Mouse (Mus musculus) thymus, adult 2 months (tissue): ENCODE data around the gene Lmna. TPM values are rescaled to one million over a fixed set of nuclear protein-coding genes. Genes with fewer than 3 reads are reported as not detected.

Experiments used
- DNase-seq: peaks from one replicate; pipeline ENCODE4 v3.0.0; 2021
- H3K27ac ChIP-seq: fragments of 200-500 bp; 2 replicates; pipeline ENCODE4 v1.5.1; 2012; ENCODE audit warnings: low read length, control low read depth; ENCODE audit not compliant: control insufficient read depth, insufficient read depth
- H3K27me3 ChIP-seq: fragments of 200-500 bp; 2 replicates; pipeline ENCODE4 v1.6.1; 2012; ENCODE audit warnings: mild to moderate bottlenecking, low read length, moderate library complexity, mixed read lengths; ENCODE audit not compliant: control insufficient read depth, insufficient read depth
- H3K36me3 ChIP-seq: fragments of 200-500 bp; 2 replicates; pipeline ENCODE4 v1.6.1; 2012; ENCODE audit warnings: mild to moderate bottlenecking, low read length, moderate library complexity; ENCODE audit not compliant: control insufficient read depth, insufficient read depth
- H3K4me1 ChIP-seq: fragments of 200-500 bp; replicated peaks from 2 replicates; pipeline ENCODE4 v1.6.1; 2012; ENCODE audit warnings: low read length; ENCODE audit not compliant: control insufficient read depth, insufficient read depth
- H3K4me3 ChIP-seq: fragments of 200-500 bp; 2 replicates; pipeline ENCODE4 v1.5.1; 2012; ENCODE audit warnings: mild to moderate bottlenecking, low read length, control low read depth, moderate library complexity; ENCODE audit not compliant: control insufficient read depth, insufficient read depth
- CTCF ChIP-seq: fragments of 200-500 bp; IDR thresholded peaks from 2 replicates; pipeline ENCODE4 v1.5.1; 2012; ENCODE audit warnings: mild to moderate bottlenecking, control low read depth, low read length, moderate library complexity, borderline replicate concordance; ENCODE audit not compliant: control insufficient read depth, poor library complexity, insufficient read depth; ENCODE audit errors: extremely low read depth
- POLR2A ChIP-seq: fragments of 200-500 bp; IDR thresholded peaks from 2 replicates; pipeline ENCODE4 v1.6.1; 2012; ENCODE audit warnings: mild to moderate bottlenecking, low read length, control low read depth, moderate library complexity; ENCODE audit not compliant: control insufficient read depth, poor library complexity, insufficient read depth; ENCODE audit errors: extremely low read depth
- WGBS: fragments of 180-500 bp; shearing (Covaris S2); methylation state at CpG from one replicate; pipeline ENCODE4 v1.1.7; 2018; 5-methylcytosine and 5-hydroxymethylcytosine counted together
- polyA plus RNA-seq: library from polyadenylated mRNA; depleted of rRNA; stranded (reverse); fragments of >200 nt; gene quantifications from 2 replicates; pipeline ENCODE4 v1.2.3, GENCODE M21; 2012

The Lmna gene
- polyA plus RNA-seq, 1 experiment, result 61.1 TPM

- Histone ChIP-seq H3K4me1 (no peaks in the 10 kb centered on the region), H3K27ac (no peak overlapping the region), H3K4me3 (no peak overlapping the region), H3K36me3 (no peaks in the 10 kb centered on the region), H3K27me3 (no peaks in the 10 kb centered on the region)
- DNase-seq, result no peak
- 91% methylated on average over 2 of the region's 2 CpGs for WGBS
- TF ChIP-seq POLR2A (no peak), CTCF (no peak)
These were observed 44.6 kb downstream of the Lmna start for GRCm38 (mm10) chr3:88465127-88465526.

GRCm38 (mm10) chr3:88464425-88464824, 45.3 kb downstream of the Lmna start:
- TF ChIP-seq CTCF (no peak), POLR2A (no peak)
- Histone ChIP-seq H3K4me3 (no peak overlapping the region), H3K36me3 (no peaks in the 10 kb centered on the region), H3K27ac (no peak overlapping the region), H3K27me3 (no peaks in the 10 kb centered on the region), H3K4me1 (no peaks in the 10 kb centered on the region)
- 32% methylated on average over 3 of the region's 3 CpGs for WGBS
- DNase-seq, result no peak

GRCm38 (mm10) chr3:88460983-88461696, 48.6 kb downstream of the Lmna start, which contains the start of gene Sema4a:
Sema4a (minus strand) TSS chr3:88461182.
- 80% methylated on average over 12 of the region's 12 CpGs for WGBS
- Histone ChIP-seq H3K4me3 (no peak within 1 kb of the TSS), H3K27ac (no peak within 1 kb of the TSS), H3K27me3 (no peaks in the 10 kb centered on the region), H3K36me3 (no peaks in the 10 kb centered on the region), H3K4me1 (peaks cover 11% of the 10 kb centered on the region)
- TF ChIP-seq CTCF (no peak), POLR2A (no peak)
- DNase-seq, result no peak

- Histone ChIP-seq H3K27ac (no peak overlapping the region), H3K27me3 (no peaks in the 10 kb centered on the region), H3K4me1 (peaks cover 21% of the 10 kb centered on the region), H3K36me3 (no peaks in the 10 kb centered on the region), H3K4me3 (no peak overlapping the region)
- no peak for DNase-seq
- WGBS, result 70% methylated on average over 5 of the region's 5 CpGs
- TF ChIP-seq CTCF, result no peak
- TF ChIP-seq POLR2A, result no peak
These were observed 49.7 kb downstream of the Lmna start for GRCm38 (mm10) chr3:88460029-88460428.

- TF ChIP-seq CTCF, result no peak
- TF ChIP-seq POLR2A, result no peak
- H3K4me1 ChIP-seq, result peaks cover 32% of the 10 kb centered on the region
- no peak overlapping the region for H3K27ac ChIP-seq
- H3K27me3 ChIP-seq, result no peaks in the 10 kb centered on the region
- H3K4me3 ChIP-seq, result no peak overlapping the region
- DNase-seq, result no peak
- no peaks in the 10 kb centered on the region for H3K36me3 ChIP-seq
- WGBS, result 33% methylated on average over 14 of the region's 14 CpGs
These were observed 51.0 kb downstream of the Lmna start for GRCm38 (mm10) chr3:88458778-88459219.

- Histone ChIP-seq H3K27me3 (no peaks in the 10 kb centered on the region), H3K4me3 (no peak overlapping the region), H3K27ac (no peak overlapping the region), H3K36me3 (no peaks in the 10 kb centered on the region), H3K4me1 (peaks cover 50% of the 10 kb centered on the region)
- TF ChIP-seq CTCF (no peak), POLR2A (no peak)
- 86% methylated on average over 7 of the region's 7 CpGs for WGBS
- DNase-seq, result no peak
These were observed 52.8 kb downstream of the Lmna start for GRCm38 (mm10) chr3:88456746-88457532.
